24 mouse cellular contexts compared by ENCODE assay signal in genomic region chr9:23584561-23584960, GRCm38 (mm10).
DNase-seq lines count a peak whose midpoint lies in the region; ATAC-seq and TF ChIP-seq lines count a peak whose summit lies in the region.
"Had no signal": no experiment of that assay in that cellular context is flagged by ENCODE, and none has a peak within 500 bp of the region (broad histone marks: within the 10 kb centered on the region; RNA-seq: fewer than 3 reads in every experiment).

No protein-coding gene starts in this region.

- H3K4me1 ChIP-seq in hindbrain, postnatal 0 days (ENCODE audit: insufficient read depth, low read length), result no peaks in the 10 kb centered on the region
- 0 out of 2 replicates have a peak, but pooled peaks cover 3% of the 10 kb centered on the region for H3K4me1 ChIP-seq in hindbrain, embryonic 10.5 days (replicated peaks)
- H3K4me1 ChIP-seq: embryonic facial prominence, embryonic 10.5 days had no signal

- H3K9ac ChIP-seq in hindbrain, postnatal 0 days (replicated peaks; ENCODE audit: low read length), result no peak overlapping the region
- H3K9ac ChIP-seq: embryonic facial prominence, embryonic 13.5 days; forebrain, embryonic 12.5 days; forebrain, embryonic 15.5 days; heart, embryonic 12.5 days; heart, embryonic 15.5 days; hindbrain, embryonic 14.5 days had no signal

- no peak for TF ChIP-seq POLR2A in brain, embryonic 14.5 days (IDR thresholded peaks at IDR 0.05; ENCODE audit: borderline replicate concordance, extremely low read depth, insufficient read depth, insufficient read length, poor library complexity, severe bottlenecking)

- no peak overlapping the region for H3K27ac ChIP-seq in hindbrain, postnatal 0 days
- no peak overlapping the region for H3K27ac ChIP-seq in hindbrain, embryonic 10.5 days
- H3K27ac ChIP-seq: embryonic facial prominence, embryonic 10.5 days; embryonic facial prominence, embryonic 13.5 days; forebrain, embryonic 12.5 days; forebrain, embryonic 15.5 days; heart, embryonic 15.5 days; hindbrain, embryonic 14.5 days had no signal

- ATAC-seq in hindbrain, postnatal 0 days, result no peak
- ATAC-seq: CD4-positive, CD25-positive, alpha-beta regulatory T cell, adult 4 months; forebrain, embryonic 15.5 days; intestine, postnatal 0 days had no signal

- peak; percentile 34 for DNase-seq in cerebellum, adult 9-11 months
- DNase-seq in cerebellum, adult 8-10 months, result no peak
- DNase-seq in hindbrain, postnatal 0 days (ENCODE audit: low spot score), result peak; percentile 43
- no peak for DNase-seq in hindbrain, embryonic 10.5 days (ENCODE audit: low spot score)
- DNase-seq in brain, adult 2 months (ENCODE audit: low read depth, low spot score), result peak; percentile 88
- peak; percentile 31 for DNase-seq in brain, embryonic 14.5 days (ENCODE audit: low read depth)
- DNase-seq: adrenal gland, adult 2 months; adrenal gland, postnatal 14 days; cerebellum, adult 11 months; gastrocnemius, postnatal 25 days; heart, adult 18-20 months; heart, postnatal 10 days; heart, postnatal 36 days; kidney, adult 2 months had no signal

- H3K4me2 ChIP-seq in hindbrain, postnatal 0 days (ENCODE audit: low read depth, low read length), result no peak overlapping the region
- H3K4me2 ChIP-seq: embryonic facial prominence, embryonic 13.5 days; forebrain, embryonic 12.5 days; forebrain, embryonic 15.5 days; heart, embryonic 12.5 days; heart, embryonic 15.5 days; hindbrain, embryonic 14.5 days had no signal

- H3K4me3 ChIP-seq in hindbrain, postnatal 0 days (ENCODE audit: low read length), result no peak overlapping the region
- no peak overlapping the region for H3K4me3 ChIP-seq in hindbrain, embryonic 10.5 days
- H3K4me3 ChIP-seq: embryonic facial prominence, embryonic 10.5 days; embryonic facial prominence, embryonic 13.5 days; erythroblast, embryonic 14.5 days; forebrain, embryonic 12.5 days; forebrain, embryonic 15.5 days; heart, embryonic 12.5 days; heart, embryonic 15.5 days had no signal

- H3K27me3 ChIP-seq in hindbrain, postnatal 0 days (ENCODE audit: insufficient read depth, low read length), result no peaks in the 10 kb centered on the region
- H3K27me3 ChIP-seq in hindbrain, embryonic 10.5 days (ENCODE audit: insufficient read depth, poor library complexity, severe bottlenecking), result no peaks in the 10 kb centered on the region
- H3K27me3 ChIP-seq: embryonic facial prominence, embryonic 13.5 days; forebrain, embryonic 12.5 days; forebrain, embryonic 15.5 days; heart, embryonic 12.5 days; heart, embryonic 15.5 days had no signal

- no peaks in the 10 kb centered on the region for H3K36me3 ChIP-seq in hindbrain, postnatal 0 days (ENCODE audit: insufficient read depth, low read length)
- no peaks in the 10 kb centered on the region for H3K36me3 ChIP-seq in hindbrain, embryonic 10.5 days
- H3K36me3 ChIP-seq: embryonic facial prominence, embryonic 10.5 days; embryonic facial prominence, embryonic 13.5 days; forebrain, embryonic 12.5 days; forebrain, embryonic 15.5 days; heart, embryonic 12.5 days; heart, embryonic 15.5 days had no signal

- no peaks in the 10 kb centered on the region for H3K9me3 ChIP-seq in hindbrain, postnatal 0 days (ENCODE audit: low read length)
- no peaks in the 10 kb centered on the region for H3K9me3 ChIP-seq in hindbrain, embryonic 10.5 days
- H3K9me3 ChIP-seq: embryonic facial prominence, embryonic 10.5 days; embryonic facial prominence, embryonic 13.5 days; forebrain, embryonic 12.5 days; forebrain, embryonic 15.5 days; heart, embryonic 12.5 days; heart, embryonic 15.5 days had no signal

- no peak for TF ChIP-seq CTCF in hindbrain, postnatal 0 days (IDR thresholded peaks at IDR 0.05; ENCODE audit: low read depth)
- TF ChIP-seq CTCF in brain, embryonic 14.5 days (IDR thresholded peaks at IDR 0.05; ENCODE audit: borderline replicate concordance, extremely low read depth, insufficient read depth, insufficient read length), result no peak

Comparison
In these comparisons a context has a peak if more than half of its experiments do, and no peak if none do; other contexts are left out.
1. DNase-seq: peak in cerebellum, adult 9-11 months (single experiment), hindbrain, postnatal 0 days (single experiment), brain, adult 2 months (single experiment) and brain, embryonic 14.5 days (single experiment); none in cerebellum, adult 8-10 months (single experiment) and hindbrain, embryonic 10.5 days (single experiment).